Mouse (Mus musculus) thymus, adult 2 months (tissue): ENCODE results near the gene Zfp655.

Experiments
- CTCF ChIP-seq: fragments of 200-500 bp; IDR thresholded peaks from 2 replicates; pipeline ENCODE4 v1.5.1; 2012; ENCODE audit warnings: mild to moderate bottlenecking, control low read depth, low read length, moderate library complexity, borderline replicate concordance; ENCODE audit not compliant: control insufficient read depth, poor library complexity, insufficient read depth; ENCODE audit errors: extremely low read depth
- POLR2A ChIP-seq: fragments of 200-500 bp; IDR thresholded peaks from 2 replicates; pipeline ENCODE4 v1.6.1; 2012; ENCODE audit warnings: mild to moderate bottlenecking, low read length, control low read depth, moderate library complexity; ENCODE audit not compliant: control insufficient read depth, poor library complexity, insufficient read depth; ENCODE audit errors: extremely low read depth

DNA sequence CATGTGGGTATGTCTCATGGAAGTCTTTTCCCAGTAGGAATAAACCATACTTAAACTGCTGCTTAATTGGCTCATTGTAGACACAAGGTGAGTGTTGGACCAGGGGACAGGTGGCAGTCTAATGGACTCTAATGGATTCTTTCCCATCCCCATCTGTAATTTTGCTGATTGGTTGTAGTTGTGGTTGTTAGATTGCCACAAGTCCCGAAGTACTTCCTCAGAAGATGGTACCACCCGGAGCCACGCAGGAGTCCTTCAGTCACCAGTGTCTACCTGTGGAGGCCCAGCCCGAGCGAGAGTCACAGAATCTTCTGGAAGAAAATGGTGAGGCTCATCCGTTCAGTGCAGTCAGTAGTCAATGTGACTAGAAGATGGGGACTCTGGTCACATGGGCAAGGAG is 24.1 kb upstream of the Zfp655 start:
- no peak for TF ChIP-seq CTCF
- no peak for TF ChIP-seq POLR2A
